Mouse (Mus musculus) small intestine, adult 2 months (tissue): ENCODE results near the gene Olfr763.

Experiments used
- CTCF ChIP-seq: fragments of 200-500 bp; IDR thresholded peaks from 2 replicates; pipeline ENCODE4 v1.5.1; 2012; ENCODE audit warnings: low read depth, mild to moderate bottlenecking, control low read depth, inconsistent platforms, low read length, moderate library complexity, mixed read lengths; ENCODE audit not compliant: insufficient replicate concordance, insufficient read length; ENCODE audit errors: extremely low read depth
- POLR2A ChIP-seq: fragments of 200-500 bp; IDR thresholded peaks from 2 replicates; pipeline ENCODE4 v1.6.1; 2012; ENCODE audit warnings: low read depth, mild to moderate bottlenecking, control low read depth, inconsistent platforms, low read length, moderate library complexity

- TF ChIP-seq POLR2A (no peak), CTCF (no peak)
Observed at GRCm38 (mm10) chr10:128990994-128991393, 19.6 kb upstream of the Olfr763 start.
